Mouse (Mus musculus) olfactory bulb, adult 2 months (tissue): ENCODE measurements around the gene 2510039O18Rik.

ENCODE experiments used
- CTCF ChIP-seq: fragments of 200-500 bp; IDR thresholded peaks from 2 replicates; pipeline ENCODE4 v1.5.1; 2012; ENCODE audit warnings: low read depth, mild to moderate bottlenecking, low read length, moderate library complexity; ENCODE audit not compliant: insufficient read depth
- POLR2A ChIP-seq: fragments of 200-500 bp; IDR thresholded peaks from 2 replicates; pipeline ENCODE4 v1.6.1; 2012; ENCODE audit warnings: mild to moderate bottlenecking, low read depth, low read length, moderate library complexity; ENCODE audit not compliant: insufficient read depth

DNA sequence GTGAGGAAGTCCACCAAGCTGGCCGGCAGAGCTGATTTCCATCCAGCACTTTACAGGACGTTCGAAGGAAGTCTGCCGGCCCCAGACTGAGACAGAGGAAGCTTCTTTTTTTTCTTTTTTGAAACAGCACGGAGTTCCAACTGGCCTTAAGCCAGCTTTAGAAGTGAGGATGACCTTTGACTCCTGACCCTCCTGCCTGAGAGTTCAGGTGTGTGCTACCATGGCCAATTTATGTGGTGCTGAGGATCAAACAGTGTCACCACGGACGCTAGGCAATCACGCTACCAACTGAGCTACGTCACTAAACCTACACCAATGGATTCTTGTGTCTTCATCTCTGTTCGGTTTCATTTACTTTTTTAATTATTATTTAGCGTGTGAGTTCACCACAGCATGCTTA lies 18.4 kb upstream of the 2510039O18Rik start:
- TF ChIP-seq CTCF (no peak), POLR2A (no peak)
